Mouse (Mus musculus) thymus, postnatal 4 days (tissue): Measurements from ENCODE around the gene Slc38a9.

ENCODE experiments used
- DNase-seq: peaks from one replicate; pipeline ENCODE4 v3.0.0; 2021

Gene Slc38a9

GRCm38 (mm10) chr13:112660574-112661381 is at the start of gene Slc38a9:
Gene Slc38a9, plus strand, starts transcription at chr13:112660751.
- peak; percentile 94 for DNase-seq

GRCm38 (mm10) chr13:112621592-112621991 is 39.0 kb upstream of the Slc38a9 start:
- DNase-seq = no peak

- DNase-seq = no peak
These were observed 36.9 kb upstream of the Slc38a9 start for GRCm38 (mm10) chr13:112623656-112624055.

GRCm38 (mm10) chr13:112624622-112625021 is 35.9 kb upstream of the Slc38a9 start:
- no peak for DNase-seq

- DNase-seq = no peak
These were observed 35.0 kb upstream of the Slc38a9 start for GRCm38 (mm10) chr13:112625566-112625965.

- no peak for DNase-seq
These were observed 25.2 kb upstream of the Slc38a9 start for GRCm38 (mm10) chr13:112635174-112635837.

GRCm38 (mm10) chr13:112636498-112636897 is 24.1 kb upstream of the Slc38a9 start:
- DNase-seq = no peak

- DNase-seq = no peak
These were observed 21.4 kb upstream of the Slc38a9 start for GRCm38 (mm10) chr13:112639111-112639510.

- no peak for DNase-seq
These were observed 17.7 kb upstream of the Slc38a9 start for GRCm38 (mm10) chr13:112642897-112643296.

GRCm38 (mm10) chr13:112644996-112645395 is 15.6 kb upstream of the Slc38a9 start:
- no peak for DNase-seq

GRCm38 (mm10) chr13:112645529-112646186 is 14.9 kb upstream of the Slc38a9 start:
- no peak for DNase-seq

- DNase-seq = no peak
These were observed 9.4 kb upstream of the Slc38a9 start for GRCm38 (mm10) chr13:112651183-112651582.

GRCm38 (mm10) chr13:112652205-112652604 is 8.3 kb upstream of the Slc38a9 start, which contains the start of gene Ddx4:
Gene Ddx4, minus strand, starts transcription at chr13:112652475.
- no peak for DNase-seq

- no peak for DNase-seq
These were observed 471 bp upstream of the Slc38a9 start for GRCm38 (mm10) chr13:112659986-112660573.

- no peak for DNase-seq
These were observed 1.1 kb downstream of the Slc38a9 start for GRCm38 (mm10) chr13:112661687-112662086.

GRCm38 (mm10) chr13:112666433-112667024 is 6.0 kb downstream of the Slc38a9 start:
- no peak for DNase-seq

GRCm38 (mm10) chr13:112667215-112667614 is 6.7 kb downstream of the Slc38a9 start:
- no peak for DNase-seq

- DNase-seq = peak; percentile 25
These were observed 11.2 kb downstream of the Slc38a9 start for GRCm38 (mm10) chr13:112671708-112672107.

GRCm38 (mm10) chr13:112672797-112673196 is 12.2 kb downstream of the Slc38a9 start:
- no peak for DNase-seq

GRCm38 (mm10) chr13:112673899-112674447 is 13.4 kb downstream of the Slc38a9 start:
- peak; percentile 55 for DNase-seq

GRCm38 (mm10) chr13:112678154-112678553 is 17.6 kb downstream of the Slc38a9 start:
- peak; percentile 65 for DNase-seq

- no peak for DNase-seq
These were observed 22.8 kb downstream of the Slc38a9 start for GRCm38 (mm10) chr13:112683312-112683711.
